Mouse (Mus musculus): Measurements from ENCODE around the gene Mrtfa. TPM values are rescaled to one million over a fixed set of nuclear protein-coding genes. Genes with fewer than 3 reads are reported as not detected.
A peak's percentile ranks its signal among the peaks of the same experiment; 100 is the strongest.

Gene Mrtfa
- total RNA-seq, 2 experiments from 2014 or later, result 43.7 to 47.8 TPM

DNA sequence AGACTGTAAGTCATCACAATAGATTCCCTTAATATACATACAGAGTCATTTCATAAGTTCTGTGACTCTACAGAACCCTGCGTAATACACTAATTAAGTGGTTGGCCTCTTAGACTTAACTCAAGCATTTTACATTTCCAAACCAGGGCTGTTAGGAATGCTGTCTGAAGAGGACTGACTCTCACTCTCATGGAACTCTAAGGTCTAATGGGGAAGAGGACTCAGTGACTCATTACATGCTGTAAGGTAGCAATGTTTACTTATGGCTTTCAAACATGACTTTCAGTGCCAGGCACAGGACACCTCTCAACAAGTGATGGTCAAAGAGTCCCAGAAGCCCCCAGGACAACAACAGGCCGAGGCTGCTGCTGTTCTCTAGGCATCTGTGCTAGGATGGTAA, 135.1 kb downstream of the Mrtfa start:
- intact Hi-C loops (cut with DNase I), result no loop called here
- DNase-seq (ENCODE audit: extremely low spot score in 1 of 2, low spot score in 2 of 2), result no peak

DNA sequence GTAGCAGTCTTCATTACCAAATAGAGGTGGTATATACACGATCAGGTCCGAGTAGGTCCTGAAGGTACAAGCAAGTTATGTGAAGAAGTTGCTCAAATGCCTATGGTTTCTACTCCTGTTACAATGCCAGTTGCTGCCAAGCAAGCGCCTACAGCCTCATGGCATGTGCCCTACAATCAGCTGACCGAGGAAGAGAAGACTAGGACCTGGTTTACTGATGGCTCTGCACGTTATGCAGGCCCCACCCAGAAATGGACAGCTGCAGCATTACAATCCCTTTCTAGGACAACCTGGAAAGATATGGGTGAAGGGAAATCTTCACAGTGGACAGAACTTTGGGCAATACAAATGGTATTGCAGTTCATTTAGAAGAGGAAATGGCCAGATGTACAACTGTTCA, 138.1 kb downstream of the Mrtfa start:
- intact Hi-C loops (cut with DNase I), result no loop called here
- DNase-seq (ENCODE audit: extremely low spot score in 1 of 2, low spot score in 2 of 2), result no peak

DNA sequence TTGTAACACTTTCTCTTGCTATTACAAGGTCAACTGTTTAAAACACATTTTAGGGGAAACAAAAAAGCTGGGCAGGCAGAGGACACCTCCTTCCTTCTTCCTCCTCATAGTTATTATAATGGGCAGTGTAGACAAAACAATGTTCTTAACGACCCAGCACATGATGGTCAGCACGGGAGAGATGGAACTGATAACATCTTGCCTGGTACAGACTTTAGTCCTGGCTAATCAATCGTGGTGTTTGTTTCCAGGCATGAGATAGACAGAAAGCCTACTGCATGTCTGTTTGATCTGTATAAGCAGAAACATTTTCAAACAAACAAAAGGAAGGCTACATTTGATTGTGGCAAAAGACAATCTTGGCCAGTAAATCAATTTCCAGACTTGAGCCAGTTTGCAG, 140.1 kb downstream of the Mrtfa start:
- intact Hi-C loops (cut with DNase I), result no loop called here

DNA sequence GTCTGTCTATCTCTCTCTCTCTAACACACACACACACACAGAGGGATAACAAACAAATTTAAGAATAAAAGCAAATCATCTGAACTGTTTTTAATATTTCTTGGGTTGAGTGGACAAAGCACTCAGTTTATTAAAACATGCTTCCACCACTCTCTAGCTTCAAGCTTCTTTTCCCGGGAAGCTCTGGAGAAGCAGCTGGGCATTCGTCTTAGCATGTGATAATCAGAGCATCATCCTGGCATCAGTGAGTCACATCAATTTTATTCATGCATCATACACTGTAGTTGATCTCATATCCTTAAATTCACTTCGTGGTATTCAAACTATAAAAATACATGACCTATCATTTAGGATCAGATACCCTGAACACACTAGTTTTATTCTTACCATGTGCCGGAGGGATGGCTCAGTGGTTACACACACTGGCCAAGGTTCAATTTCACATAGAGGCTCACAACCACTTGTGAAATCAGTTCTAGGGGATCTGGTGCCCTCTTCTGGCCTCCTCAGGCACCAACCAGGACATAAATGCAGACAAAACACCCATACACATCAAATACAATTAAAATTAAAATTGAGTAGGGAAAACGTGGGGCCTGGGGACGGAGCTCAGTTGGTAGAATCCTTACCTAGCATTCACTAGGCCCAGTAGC, 141.0 kb downstream of the Mrtfa start:
- no peak for DNase-seq (ENCODE audit: extremely low spot score in 1 of 2, low spot score in 2 of 2)
- intact Hi-C loops (cut with DNase I), result no loop called here

More for the DNA sequence above, 140.1 kb downstream of the Mrtfa start:
- DNase-seq (ENCODE audit: extremely low spot score in 1 of 2, low spot score in 2 of 2), result no peak

DNA sequence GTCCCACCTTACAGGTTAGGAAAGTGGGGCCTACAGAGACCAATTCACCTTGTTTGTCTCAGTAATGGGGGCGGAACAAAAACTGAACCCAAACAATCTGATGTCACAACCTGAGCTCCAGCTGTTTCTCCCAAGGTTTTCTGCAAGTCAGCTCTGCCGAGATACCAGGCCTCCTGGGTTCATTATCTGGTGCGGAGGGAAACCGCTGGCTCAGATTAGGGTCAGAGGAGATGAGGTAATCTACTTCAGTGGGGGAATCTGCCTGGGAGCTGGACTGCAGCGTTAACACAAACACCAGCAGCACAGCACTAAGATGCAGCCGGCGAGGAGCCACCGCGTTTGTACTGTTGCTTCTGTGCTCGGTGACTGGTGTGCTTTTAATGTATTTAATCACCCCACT, 143.1 kb downstream of the Mrtfa start:
- intact Hi-C loops (cut with DNase I), result no loop called here
- DNase-seq (ENCODE audit: extremely low spot score in 1 of 2, low spot score in 2 of 2), result no peak

DNA sequence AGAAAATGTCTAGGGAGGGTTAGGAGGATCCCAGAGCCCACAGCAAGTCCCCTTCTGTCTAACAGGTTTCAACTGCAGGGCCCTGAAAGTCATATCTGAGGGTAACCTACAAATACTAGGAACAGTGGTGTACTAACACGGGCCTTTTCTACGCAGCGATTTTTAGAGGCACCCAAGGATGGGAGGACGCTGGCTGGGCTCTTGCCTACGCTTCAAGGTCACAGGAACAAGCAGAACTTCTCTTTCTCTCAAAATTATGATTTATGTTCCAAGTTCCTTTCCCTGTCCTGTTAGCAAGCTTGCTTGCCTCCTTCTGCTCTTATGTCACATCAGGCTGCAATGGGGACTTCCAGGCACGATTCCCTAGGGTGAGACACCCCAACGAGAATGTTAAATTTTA, 144.5 kb downstream of the Mrtfa start:
- intact Hi-C loops (cut with DNase I), result no loop called here

DNA sequence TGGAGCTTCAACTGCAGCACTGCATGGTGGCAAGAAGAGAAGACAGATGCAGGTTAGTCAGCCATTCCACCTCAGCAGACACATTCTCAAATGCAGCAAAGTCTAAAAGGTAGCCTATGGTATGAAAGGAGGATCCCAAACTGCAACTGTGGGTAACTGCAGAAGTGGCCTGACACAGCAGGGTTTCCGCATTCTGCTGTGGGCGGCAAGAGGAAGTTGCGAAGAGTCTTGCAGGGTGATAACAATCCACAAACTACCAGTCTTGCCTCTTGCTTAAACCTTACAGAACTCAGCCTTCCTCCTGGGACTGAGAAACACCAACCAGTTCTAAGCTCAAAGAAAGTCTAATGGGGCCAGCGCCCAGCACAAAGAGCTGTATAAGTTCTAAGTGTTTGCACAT, 145.2 kb downstream of the Mrtfa start:
- intact Hi-C loops (cut with DNase I), result no loop called here
- DNase-seq (ENCODE audit: extremely low spot score in 1 of 2, low spot score in 2 of 2), result no peak

More for the DNA sequence above, 144.5 kb downstream of the Mrtfa start:
- DNase-seq (ENCODE audit: extremely low spot score in 1 of 2, low spot score in 2 of 2), result no peak

DNA sequence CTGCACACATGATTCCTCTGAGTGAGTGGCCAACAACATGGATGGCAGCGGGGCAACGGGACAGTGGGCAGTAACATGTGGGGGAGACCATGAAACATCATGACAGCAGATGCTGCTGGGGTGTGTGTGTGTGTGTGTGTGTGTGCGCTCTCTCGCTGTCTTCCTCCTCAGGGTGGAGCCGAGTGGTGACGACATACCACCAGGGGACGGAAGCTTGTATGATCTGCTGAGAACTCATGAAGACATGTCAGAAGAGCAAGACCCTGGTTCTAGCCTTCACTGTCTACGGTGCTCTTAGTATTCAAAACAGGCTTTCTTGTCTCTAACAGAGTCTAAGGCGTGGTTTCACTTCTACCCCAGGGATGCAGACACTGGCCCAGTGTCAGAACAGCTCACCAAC, 146.1 kb downstream of the Mrtfa start:
- DNase-seq (ENCODE audit: extremely low spot score in 1 of 2, low spot score in 2 of 2), result no peak
- intact Hi-C loops (cut with DNase I), result no loop called here

DNA sequence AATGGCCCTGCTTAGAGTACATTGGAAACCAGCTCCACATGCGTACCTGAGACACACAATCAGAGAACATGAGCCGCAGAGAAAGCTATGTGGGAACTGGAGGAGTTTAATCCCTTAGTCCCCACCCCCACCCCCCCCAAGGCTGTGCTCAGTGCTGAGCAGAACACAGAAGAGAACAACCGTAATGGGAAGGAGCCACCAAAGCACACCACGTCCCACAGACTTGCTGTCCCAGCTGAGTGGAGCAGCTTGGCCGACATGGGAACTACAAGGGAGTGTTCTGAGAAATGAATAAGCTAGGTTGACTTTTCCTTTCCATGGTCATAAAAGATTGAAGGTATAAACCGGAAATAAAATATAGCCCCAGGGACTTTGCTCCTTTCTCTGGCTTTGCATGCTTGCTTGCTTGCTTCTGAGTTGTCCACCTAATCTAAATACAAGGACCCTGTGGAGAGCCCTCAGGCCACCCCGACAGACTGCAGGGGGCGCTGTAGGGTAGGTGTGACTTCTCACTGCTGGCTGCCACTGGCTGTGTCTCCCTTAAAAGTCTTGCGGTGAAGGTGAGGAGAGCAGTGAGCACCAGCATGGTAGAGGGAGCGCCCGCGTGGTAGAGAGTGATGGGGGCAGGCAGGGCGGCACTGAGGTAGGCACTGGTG, 148.2 kb downstream of the Mrtfa start:
- intact Hi-C loops (cut with DNase I), result no loop called here
- DNase-seq (ENCODE audit: extremely low spot score in 1 of 2, low spot score in 2 of 2), result no peak

DNA sequence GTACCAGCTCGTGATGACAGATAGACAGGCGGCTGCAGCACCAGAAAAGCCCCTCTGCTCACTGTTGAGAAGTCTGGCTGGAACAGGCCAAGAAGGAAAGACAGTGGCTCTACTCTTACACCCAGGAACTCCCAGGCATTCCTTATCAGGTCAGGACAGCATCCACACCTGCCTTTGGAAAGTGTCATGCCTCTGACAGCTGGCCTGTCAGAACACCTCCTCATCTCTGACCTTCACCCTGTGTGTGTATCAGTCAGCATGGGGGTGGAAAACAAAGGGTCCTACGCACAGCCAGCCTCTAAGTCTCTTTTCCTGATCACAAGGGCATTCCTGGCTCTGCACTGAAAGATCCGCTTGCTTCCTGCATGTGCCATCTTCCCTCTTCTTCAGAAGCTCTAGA, 148.8 kb downstream of the Mrtfa start:
- intact Hi-C loops (cut with DNase I), result no loop called here
- DNase-seq (ENCODE audit: extremely low spot score in 1 of 2, low spot score in 2 of 2), result no peak

DNA sequence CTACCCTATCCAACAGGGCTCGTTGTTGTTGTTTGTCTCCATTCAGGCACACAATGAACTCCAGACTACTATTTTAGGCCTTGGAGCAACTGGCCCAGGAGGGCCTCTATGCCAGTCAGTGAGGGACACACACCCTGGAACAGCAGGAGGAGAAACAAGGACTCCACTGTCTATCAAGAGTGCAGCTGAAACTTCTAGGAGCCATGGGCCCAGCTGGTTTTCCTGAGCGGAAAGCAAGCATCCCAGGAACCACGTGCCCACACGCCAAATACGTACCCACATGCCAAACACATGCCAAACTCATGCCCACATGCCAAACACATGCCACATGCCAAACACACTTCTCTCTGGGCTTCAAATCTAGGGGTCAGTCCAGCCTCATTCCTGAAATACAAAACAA, 152.1 kb downstream of the Mrtfa start:
- intact Hi-C loops (cut with DNase I), result no loop called here

DNA sequence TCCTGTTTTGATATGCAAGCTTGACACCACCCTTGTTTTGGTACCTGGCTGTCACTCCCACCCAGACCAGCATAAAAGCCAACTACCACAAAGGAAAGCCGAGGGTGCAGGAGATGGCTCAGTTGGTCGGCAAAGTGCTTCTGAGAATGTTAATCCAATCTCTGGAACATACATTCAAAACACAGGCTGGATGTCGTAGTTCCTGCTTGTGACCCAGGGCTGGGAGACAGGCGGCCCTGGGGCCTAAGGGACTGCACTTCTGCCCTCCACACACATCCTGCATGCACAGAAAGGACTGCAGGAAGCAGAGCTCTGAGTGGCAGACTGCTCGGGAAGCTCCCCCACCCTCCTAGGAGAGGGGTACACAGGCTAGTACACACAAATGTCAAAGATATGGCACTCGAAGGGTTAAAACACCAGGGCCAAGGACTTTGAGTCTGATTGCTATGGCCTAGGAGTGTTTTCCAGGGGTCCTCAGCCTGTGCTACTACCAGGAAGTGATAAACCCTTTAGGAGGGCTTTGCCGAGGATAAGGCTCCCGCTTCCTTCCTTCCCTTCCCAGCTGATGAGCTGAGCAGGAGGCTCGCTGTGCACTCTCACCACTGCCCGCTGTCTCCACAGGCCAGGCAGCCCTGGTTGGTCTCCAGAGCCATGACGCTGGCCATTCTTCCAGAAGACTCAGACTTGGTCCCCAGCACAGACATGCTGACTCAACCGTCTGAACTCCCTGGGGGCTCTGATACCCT, 155.0 kb downstream of the Mrtfa start:
- intact Hi-C loops (cut with DNase I), result no loop called here
- DNase-seq (ENCODE audit: extremely low spot score in 1 of 2, low spot score in 2 of 2), result no peak

More for the DNA sequence above, 152.1 kb downstream of the Mrtfa start:
- no peak for DNase-seq (ENCODE audit: extremely low spot score in 1 of 2, low spot score in 2 of 2)

DNA sequence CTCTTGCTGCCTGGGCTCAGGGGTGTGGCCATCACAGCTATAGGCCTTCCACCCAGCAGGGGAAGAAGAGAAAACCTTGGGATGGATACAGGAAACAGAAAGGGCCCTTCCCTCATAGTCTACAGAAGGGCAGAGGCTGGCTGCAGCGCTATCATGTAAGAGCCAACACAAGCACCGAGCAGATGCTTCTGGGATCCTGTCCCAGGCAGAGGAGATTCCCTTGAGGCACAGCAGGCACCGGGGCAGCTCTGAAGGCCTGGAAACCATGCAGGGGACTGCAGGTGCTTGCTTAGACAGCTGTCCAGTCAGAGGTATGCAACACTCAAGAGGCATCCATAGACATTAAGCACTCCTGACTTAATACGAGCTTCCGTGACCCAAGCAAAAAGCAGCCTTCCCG, 156.4 kb downstream of the Mrtfa start:
- intact Hi-C loops (cut with DNase I), result no loop called here
- no peak for DNase-seq (ENCODE audit: extremely low spot score in 1 of 2, low spot score in 2 of 2)

DNA sequence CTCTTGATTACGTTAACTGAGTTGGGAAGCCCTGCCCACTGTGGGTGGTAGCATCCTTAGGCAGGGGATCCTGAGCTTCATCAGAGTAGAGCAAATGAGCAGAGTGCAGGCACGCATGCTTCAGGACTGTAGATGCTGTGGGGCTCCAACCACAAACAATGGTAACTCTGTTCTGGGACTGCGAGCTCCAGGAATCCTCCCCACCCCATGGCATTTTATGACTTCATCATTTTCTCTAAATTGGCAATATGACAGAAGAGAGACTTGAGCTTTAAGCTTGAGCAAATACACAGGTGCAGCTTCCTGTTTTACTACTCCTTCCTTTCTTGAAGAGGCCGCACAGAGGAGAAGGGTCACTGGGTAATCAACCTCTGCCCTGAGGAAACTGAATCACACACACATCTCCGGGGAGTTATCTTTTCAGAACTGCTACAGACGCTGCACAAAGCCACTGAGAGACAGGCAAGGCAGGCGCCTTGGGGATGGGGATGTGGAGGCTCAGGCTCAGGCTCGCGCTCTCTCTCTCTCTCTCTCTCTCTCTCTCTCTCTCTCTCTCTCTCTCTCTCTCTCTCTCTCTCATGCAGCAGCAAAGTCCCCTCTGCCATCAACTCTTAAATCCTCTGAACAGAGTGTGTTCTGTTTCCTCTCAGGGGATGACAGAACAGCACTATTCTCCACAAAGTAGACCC, 157.5 kb downstream of the Mrtfa start:
- DNase-seq (ENCODE audit: extremely low spot score in 1 of 2, low spot score in 2 of 2), result no peak
- intact Hi-C loops (cut with DNase I), result no loop called here

DNA sequence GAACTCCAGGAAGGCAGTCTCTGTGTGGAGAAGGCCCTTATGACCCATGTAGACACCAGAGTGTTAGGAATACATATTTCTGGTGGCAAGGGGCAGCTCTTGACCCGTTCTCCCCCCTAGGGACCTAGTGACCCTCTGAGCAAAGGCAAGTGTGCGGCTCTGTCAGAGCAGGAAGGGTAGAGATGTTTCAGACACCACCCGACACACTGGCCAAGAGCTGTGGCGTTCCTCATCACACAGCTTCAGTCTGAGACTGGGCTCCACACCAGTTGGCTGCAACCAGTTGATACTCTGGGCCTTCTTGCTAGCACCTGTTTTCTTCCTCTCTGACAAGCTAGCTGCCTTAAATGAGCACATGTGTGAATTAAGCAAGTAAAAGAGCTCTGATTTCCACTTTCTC, 158.9 kb downstream of the Mrtfa start:
- intact Hi-C loops (cut with DNase I), result no loop called here
- no peak for DNase-seq (ENCODE audit: extremely low spot score in 1 of 2, low spot score in 2 of 2)

DNA sequence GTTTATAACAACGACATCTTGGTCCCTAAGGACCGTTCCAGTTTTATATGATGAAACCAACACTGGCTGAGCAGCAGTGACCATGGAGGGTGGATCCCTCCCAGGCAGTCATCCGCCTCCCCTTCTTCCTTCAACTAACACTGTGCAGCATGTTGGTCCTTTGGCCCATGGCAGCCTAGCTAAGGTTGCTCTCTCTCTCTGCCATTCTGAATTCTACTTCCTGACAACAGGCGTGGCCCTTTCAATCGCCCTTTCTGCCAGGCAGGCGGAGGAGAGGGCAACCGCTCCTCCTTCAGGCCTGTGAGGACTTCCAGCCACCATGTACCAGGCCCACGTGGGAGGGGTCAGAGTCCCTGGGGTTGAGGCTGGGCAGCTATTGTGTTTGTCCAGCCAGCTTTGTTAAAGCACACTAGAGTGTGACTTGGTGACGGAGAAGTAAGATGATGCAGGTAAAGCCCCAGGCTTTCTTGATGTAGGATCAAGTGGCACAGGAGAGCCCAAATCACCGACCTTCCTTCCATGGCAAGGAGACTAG, 159.6 kb downstream of the Mrtfa start:
- intact Hi-C loops (cut with DNase I), result no loop called here
- no peak for DNase-seq (ENCODE audit: extremely low spot score in 1 of 2, low spot score in 2 of 2)

DNA sequence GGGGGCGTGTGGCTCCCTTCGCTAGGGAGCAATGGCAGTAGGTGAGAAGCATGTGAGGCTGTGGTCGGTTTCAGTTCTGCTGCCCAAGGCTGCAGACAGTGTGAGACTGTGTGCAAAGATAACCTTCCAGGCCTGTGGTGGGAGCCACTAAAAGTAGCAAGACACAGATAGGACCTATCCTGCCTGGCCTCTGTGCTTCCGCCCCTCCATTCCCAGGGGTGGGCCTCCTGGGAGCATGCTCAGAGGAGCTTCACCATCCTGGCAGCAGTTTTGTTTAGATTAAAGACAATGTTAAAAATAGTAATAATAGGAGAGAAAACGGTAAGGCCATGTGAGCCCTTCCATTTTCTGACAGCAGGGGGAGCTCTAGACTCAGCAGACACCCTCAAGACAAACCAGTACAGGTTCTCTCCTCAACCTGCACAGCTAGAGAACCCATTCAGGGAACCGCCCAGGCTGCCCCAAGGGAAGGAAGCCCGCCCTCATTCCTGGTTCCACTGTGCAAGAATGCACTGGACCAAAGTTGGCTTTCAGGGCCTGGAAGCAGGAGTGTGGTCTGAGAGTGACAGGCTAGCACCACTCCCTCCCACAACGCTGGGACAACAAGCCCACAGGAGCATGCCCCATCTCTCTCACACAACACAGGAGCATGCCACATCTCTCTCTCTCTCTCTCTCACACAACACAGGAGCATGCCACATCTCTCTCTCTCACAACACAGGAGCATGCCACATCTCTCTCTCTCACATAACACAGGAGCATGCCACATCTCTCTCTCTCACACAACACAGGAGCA, 163.0 kb downstream of the Mrtfa start:
- intact Hi-C loops (cut with DNase I), result loop anchor here (2.0 kb wide), 1 partner anchor 171 kb away; no protein-coding TSS in a partner anchor
- peak; percentile 80 to 82 for DNase-seq (ENCODE audit: extremely low spot score in 1 of 2, low spot score in 2 of 2)

DNA sequence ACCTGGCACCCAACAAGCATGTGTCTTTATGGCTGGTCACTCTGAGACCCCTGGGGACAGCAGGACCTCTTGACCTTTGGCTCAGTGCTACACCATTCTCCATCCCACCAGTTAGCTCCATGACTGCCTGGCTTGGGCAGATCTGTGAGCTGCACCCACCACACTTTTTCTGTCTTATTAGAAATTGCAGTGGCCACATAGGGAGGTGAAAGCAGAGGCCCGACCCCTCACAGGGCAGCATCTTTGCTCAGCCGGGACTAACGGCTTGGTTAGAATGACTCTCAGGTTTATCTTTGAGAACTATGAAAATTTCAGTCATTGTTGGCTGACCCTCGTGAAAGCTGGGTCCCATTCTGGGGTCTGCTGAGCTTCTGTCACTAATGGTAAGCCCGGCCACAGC, 163.7 kb downstream of the Mrtfa start:
- intact Hi-C loops (cut with DNase I), result loop anchor here (2.0 kb wide), 1 partner anchor 172 kb away; no protein-coding TSS in a partner anchor

More for the DNA sequence above, 163.7 kb downstream of the Mrtfa start:
- DNase-seq (ENCODE audit: extremely low spot score in 1 of 2, low spot score in 2 of 2), result no peak

Measured in left cerebral cortex, postnatal 10 days (tissue).